Mouse (Mus musculus): ENCODE measurements around the gene Rragc.

Gene Rragc

DNA sequence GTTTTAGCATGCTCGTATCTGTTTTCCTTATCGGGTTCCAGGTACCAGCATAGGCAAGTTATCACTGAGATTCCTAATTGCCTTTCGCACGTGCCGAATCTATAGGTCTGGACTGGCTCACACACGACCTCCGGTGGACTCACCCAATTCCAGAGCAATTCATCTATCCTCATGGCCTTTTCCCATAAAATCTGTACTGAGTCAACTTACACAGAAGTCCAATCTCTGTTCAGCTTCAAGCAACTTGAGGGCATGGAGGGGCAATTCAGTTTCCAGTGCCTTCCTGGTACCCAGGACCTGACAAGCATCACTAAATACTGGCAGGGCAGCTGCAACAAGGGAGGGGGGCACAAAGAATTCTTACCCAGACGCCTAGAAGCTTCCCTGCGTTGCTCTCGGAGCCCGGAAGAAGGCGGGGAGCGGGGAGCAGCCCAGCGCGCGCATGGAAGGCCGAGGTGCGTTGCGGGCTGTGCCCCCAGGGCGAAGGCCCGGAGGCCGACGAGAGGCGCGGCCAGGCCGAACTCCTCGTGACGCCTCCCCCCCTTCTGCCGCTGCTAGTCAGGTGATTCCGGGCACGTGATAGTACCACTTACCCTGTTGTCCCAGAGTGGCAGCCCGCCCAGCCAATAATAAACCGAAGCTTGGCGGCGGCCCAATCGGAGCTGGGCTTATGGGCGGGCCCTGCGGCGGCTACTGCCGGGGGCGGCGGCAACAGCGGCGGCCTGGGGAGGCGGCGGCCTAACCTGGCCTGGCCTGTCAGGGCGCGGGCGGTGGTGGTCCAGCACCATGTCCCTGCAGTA lies at the start of gene Rragc:
TSS of gene Rragc (plus strand) at position 699 of the 800 bp plus-strand sequence.
- peak; percentile 97 for DNase-seq (ENCODE audit: low read depth)

DNA sequence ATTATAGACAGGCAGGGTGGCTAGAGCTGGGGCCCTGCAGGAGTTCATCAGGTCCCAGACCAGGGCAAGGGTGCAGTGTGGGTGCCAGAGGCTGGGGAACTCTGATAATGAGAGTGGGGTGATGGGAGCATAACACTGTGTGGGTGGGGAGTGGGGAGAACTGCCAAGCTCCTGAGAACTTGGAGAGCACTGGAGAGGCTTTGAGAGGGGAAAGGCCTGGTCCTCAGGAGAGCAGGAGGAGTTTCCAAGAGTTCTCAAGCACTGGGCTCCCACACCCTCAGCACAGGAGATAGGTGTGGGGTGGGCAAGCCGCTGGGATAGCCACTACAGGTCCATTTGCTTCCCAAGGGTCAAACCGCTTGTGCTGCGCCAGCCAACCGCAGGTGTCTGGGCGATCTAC lies 23.5 kb upstream of the Rragc start:
- no peak for DNase-seq (ENCODE audit: low read depth)

DNA sequence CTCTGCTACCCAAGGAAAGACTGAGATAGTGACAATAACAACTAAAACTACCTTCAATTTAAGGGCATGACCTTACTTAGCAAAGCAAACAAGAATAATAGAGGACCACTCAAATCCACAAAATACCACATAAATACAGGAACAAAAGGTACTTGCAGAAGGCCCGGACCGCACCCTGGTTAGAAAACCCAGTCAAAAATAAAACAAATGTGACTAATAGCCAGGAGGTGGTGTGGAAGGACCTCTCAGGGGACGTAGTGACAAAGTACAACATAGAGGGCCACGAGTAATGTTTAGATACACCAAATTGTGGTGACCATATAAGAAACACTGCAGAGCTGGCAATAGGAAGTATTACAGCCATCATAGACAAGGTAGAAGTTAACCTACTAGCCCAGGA lies 23.0 kb upstream of the Rragc start:
- no peak for DNase-seq (ENCODE audit: low read depth)

DNA sequence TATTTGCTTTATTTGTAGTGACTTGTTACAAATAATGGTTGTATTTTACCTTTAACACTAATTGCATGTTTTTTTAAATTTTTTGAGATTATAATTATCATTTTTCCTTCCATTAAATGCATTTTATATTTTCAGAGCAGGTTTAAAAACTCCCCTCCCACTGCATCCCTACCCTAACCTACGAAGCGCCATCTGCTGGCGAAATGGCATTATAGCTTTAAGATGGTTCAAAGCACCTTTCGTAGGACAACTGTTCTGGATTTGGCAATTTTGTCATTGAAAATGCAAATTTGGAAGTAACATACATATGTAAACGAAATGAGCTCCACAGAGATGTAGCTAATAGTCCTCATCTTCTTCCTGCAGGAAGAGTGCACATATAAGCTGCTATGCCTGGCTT lies 18.6 kb upstream of the Rragc start:
- peak; percentile 76 for DNase-seq (ENCODE audit: low read depth)

DNA sequence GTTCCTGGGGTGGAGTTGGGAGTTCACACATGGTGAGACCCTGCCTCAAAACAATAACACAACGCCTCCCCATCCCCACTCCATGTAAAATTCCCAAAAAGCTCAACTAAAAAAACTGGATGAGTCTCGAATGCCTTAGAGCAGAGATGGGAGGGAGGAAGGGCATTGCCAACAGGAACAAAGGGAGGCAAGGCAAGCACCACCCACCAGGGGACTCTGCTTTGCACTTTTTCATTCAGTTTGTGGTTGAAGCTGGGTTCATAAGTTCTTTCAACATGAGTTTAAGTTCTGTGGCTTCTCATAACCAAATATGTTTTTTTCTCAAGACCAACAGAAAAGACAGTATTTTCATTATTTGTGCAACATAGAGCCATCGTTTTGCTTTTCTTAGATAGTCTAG lies 13.8 kb upstream of the Rragc start:
- DNase-seq (ENCODE audit: low read depth), result no peak

DNA sequence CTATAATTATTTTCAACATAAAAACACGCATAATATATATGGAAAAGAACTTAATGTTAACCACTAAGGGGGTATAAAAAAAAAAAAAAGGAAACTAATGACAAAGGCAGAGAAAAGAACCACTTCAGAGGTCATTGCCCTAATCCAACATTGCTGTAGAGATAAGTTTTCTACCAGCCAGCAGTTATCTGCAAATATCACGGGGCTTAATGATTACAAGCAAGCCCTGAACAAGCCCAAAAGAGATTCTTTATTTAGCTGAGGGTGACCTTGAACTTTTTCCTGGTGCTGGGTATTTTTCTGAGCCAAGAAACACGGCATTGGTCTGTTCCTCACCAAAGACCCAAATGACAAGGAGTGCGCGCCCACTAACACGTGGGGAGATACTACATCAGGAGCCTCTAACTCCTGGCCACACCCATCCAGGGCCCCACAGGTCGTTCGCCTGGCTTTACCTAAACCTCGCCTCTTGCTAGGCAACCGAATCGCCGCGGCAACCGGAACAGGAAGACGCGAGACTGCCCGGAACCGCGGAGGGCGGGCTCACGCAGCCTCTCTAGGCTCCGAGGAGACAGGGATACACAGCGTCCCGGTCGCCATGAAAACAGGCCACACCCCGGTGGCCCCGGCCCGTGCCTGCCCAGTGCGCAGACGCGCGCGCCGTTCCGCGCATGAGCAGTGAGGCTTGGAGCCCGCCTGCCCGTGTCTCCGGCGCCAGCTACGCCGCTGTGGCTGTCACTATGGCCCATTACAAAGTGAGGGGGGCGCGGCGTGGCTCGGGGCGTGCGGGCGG lies 12.7 kb upstream of the Rragc start, which contains the start of gene Mycbp:
TSS of gene Mycbp (plus strand) at position 500 of the 793 bp plus-strand sequence.
- peak; percentile 100 for DNase-seq (ENCODE audit: low read depth)

DNA sequence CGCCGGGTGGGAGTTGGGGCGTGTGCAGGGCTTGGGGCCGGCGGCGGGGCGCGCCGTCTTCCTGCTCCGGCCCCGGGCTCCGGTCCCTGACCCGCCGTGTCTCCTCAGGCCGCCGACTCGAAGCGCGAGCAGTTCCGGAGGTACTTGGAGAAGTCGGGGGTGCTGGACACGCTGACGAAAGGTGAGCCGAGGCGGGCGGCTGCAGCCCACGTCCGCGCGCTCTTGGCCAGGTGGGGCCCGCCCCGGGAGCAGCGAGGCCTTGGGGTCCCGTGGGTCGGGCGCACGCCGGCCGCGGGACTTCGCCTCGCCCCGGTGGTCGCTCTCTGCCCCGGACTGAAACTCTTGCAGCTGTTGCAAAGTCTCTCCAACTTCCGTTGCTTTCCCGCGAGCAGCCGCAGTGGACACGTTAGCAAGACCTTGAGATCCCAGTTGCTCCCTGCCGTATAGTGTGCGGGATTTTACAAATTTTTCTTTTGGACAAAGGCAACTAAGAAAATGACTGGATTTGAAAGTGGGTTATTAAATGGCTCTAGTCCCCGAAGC lies 12.0 kb upstream of the Rragc start:
- peak; percentile 26 for DNase-seq (ENCODE audit: low read depth)

DNA sequence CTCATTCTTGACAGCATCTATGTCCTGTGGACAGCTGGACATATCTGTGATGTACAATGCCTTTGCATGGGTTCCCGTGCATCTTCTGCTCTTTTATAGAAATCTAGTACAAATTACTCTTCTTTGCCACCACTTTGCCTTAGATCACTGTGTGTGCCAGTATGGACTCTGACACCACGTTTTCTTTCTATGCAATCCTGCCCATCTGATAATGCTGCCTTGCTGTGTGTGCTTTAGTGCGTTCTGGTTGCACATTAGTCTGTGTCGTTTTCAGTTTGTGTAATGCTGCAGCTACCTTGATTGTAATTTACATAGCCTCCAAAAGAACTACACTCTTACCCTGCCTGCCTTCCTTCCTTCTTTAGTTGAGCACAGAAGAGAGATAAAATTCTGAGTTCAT lies 5.7 kb upstream of the Rragc start:
- DNase-seq (ENCODE audit: low read depth), result no peak

DNA sequence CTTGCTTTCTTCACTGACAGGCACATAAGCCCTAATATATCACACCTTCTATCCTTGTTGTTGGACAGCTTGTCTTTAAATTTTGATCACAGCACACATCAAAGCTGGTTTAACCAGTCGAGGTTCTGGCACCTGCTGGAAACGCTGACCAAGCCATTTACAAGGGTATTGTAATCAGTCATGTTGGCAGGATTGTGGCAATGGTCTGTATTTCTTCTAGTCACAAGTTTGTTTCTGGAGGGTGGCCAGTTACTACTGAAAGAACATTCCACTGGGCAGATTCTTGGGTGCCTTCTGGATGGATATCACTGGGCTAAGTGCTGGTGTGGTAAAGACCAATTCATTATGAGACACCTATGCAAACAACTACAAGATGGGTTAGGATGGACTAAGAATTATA lies 4.8 kb upstream of the Rragc start:
- DNase-seq (ENCODE audit: low read depth), result no peak

DNA sequence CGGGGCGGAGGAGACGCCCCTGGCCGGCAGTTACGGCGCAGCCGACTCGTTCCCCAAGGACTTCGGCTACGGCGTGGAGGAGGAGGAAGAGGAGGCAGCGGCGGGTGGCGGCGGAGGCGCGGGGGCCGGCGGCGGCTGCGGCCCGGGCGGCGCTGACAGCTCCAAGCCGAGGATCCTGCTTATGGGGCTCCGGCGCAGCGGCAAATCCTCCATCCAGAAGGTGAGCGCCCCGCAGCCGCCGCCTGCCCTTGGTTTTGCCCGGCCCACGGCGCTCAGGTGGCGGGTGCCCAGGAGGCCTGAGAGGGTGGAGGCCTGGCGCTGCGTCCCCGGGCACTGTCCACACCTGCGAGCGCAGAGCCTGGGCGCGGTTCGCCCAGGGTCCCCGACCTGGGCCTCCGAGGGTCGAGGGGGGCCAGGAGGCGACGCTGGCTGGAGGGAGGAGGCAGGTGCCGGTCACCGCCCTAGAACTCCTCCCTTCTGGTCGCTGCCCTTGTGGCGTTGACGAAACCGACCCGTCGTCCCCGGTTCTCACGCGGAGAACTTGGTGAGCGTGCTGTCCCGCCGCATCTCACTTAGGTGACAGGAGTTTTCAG lies 398 bp downstream of the Rragc start, which contains the start of gene 4930535I16Rik:
TSS of gene 4930535I16Rik (minus strand) at position 475 of the 593 bp plus-strand sequence.
- DNase-seq (ENCODE audit: low read depth), result no peak

DNA sequence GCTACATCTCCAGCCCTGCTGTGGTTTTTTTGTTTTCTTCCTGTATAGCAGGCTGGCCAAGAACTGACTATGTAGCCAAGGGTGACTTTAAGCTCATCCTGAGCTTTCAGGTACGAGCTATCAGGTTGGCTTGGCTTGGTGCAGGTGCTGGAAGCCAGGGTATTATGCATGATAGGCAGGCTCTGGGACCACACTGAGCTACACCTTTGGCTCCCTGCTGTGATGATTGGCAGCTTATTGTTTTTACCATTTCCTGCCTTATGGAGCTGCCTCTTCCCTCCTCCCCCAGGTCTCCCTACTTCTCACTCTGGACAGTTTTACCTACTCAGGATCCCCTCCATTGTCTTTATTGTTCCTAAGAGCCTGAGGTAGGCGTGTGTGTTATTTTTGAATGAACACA lies 1.6 kb downstream of the Rragc start:
- no peak for DNase-seq (ENCODE audit: low read depth)

DNA sequence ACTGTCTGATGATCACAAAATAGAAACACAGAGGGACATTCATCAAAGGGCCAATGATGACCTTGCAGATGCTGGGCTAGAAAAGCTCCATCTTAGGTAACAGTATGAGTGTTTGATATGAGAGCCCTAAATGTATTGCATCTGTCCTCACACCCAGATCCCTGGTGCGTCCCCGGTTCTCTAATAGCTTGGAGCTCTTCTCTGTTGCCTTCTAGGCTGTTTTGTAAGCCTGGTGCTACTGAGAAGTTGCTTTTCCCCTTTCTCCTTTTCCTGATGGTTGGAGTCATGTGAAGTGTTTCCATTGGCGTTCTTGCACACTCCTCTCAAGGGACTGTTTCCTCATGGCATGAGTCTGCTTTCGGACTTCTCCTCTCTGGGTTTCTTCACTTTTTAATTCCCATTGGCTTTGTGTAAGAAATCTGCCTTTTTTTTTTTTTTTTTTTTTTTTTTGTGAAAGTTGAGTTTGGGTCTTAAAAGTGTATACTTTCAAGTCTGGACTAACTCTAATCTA lies 3.9 kb downstream of the Rragc start:
- no peak for DNase-seq (ENCODE audit: low read depth)

DNA sequence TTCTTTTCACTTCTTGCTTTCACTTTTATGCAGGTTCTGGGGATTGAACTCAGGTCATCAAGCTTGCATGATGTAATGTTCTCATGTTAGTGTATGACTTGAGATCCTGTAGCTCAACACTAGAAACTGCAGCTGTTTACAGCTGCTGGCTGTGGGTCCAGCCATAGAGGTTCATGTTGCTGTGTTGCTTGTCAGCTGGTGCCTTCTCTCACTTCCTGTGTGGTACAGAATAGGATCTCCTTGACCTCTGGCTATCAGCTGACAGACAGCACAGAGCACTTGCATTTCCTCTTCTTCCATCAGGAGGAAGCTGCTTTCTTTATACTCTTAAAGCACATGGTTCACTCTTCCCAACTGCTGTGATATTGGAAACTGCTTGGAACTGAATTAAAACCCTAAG lies 10.7 kb downstream of the Rragc start:
- no peak for DNase-seq (ENCODE audit: low read depth)

DNA sequence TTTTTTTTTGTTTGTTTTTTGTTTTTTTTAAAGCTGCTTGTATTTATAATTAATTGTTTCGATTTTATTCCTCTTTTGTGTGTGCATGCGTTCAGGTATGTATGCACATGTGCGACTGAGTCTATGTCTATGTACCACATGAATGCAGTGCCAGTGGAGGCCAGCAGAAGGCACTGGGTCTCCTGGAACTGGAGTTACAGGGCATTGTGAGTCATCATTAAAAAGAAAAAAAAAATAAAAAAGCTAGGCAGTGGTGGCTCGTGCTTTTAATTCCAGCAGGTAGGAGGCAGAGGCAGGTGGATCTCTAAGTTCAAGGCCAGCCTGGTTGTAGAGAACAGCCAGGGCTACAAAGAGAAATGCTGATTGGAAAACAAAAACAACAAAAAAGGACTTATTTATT lies 12.7 kb downstream of the Rragc start:
- DNase-seq (ENCODE audit: low read depth), result no peak

DNA sequence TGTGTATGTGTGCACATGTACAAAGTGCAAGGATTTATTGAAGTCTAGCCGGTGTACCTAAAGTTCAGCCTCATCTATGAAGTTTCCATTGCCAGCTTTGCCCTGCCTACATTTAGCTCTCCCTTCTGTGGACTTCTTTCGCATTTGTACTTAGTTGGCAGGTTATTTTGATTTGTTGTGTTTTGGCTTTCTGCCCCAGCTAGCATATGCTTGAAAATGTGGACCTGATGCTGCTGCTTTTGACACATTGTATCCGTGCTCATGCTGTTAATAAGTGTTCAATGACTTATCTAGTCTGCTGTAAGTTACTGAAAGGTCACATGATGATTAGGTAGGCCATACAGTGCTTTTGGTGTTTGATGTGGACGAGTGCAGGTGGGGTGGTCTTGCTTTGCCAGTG lies 17.1 kb downstream of the Rragc start:
- DNase-seq (ENCODE audit: low read depth), result no peak

DNA sequence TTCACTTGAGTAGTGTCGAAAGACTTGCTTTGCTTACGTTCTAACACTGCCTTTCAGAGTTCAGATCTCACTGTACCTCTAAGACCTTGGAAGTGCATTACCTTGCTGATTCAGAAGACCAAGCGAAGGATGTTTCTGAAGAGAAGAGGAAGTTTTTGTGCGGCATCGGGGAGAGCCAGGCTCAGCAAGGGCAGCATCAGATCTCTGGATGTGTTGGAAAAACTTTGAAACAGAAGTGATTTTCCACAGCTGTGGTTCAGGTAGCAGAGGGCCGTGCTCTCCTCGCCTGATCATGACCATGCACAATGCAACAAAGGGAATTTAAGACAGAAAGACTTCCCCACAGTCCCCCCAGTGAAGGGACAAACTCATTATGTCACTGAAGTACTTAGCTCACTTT lies 18.8 kb downstream of the Rragc start:
- no peak for DNase-seq (ENCODE audit: low read depth)

DNA sequence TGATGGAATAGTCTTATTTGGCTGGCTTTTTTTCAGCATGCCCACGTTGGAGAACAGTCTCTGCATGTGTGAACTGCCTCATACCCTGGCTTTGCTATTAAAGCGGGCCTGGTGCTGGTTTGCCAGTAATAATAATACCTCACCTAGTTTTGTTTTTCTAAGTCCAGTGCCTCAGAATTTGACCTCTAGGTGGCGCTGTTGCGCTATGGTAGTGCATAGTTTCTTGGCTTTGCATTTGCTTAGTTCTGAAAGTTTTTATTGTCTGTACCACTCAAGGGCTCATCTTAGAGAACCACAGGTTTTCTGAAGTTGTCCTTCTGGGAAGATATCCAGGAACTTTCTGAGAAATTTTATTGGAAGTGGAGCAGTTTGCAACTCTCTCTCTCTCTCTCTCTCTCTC lies 22.6 kb downstream of the Rragc start:
- DNase-seq (ENCODE audit: low read depth), result peak; percentile 87

DNA sequence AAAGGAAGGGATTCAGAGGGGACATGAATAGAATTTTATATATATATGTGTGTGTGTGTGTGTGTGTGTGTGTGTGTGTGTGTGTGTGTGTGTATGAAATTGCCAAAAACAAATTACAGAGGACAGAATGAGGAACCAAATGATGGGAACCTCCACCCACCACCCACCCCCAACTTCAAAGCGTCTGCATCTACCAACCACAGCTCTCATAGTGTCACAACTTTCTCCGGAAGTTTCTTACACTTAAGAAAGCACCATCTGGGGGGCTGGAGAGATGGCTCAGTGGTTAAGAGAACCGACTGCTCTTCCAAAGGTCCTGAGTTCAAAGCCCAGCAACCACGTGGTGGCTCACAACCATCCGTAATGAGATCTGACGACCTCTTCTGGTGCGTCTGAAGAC lies 23.6 kb downstream of the Rragc start:
- peak; percentile 42 for DNase-seq (ENCODE audit: low read depth)

DNA sequence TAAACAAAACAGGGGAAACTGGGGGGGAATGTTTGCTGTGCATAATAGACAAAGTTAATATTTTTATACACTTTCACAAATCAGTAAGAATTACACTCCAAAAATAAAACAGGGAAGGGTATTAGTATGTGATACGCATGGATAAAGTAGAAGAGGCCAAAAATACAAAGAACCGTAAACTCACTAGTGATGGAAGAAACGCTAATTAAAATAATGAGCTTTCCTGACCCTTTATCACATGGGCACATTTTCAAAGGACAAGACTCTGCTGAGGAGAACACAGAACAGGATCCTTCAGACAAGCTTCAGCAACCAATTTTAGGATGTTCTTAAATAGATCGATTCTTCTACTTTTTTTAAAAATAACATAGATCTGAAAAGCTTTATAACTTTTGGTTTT lies 29.5 kb downstream of the Rragc start:
- no peak for DNase-seq (ENCODE audit: low read depth)

DNA sequence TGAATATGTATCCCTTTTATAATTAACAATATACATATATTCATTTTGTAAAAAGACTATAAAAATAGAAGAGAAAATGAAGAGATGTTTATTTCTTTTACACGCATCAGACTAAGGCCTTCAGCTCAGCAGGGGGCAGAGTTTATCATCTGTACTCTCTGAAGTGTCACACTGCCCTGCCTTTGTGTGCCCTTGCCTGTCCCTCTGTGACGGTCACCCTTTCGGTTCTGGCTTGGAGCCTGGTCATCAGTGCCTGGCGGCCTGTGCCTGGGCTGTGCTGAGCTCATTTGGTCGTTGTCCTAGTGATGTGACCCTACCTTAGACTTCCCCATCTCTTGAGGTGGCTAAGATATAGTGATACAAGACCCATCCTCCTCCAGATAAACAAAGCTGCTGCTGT lies 29.9 kb downstream of the Rragc start:
- no peak for DNase-seq (ENCODE audit: low read depth)

DNA sequence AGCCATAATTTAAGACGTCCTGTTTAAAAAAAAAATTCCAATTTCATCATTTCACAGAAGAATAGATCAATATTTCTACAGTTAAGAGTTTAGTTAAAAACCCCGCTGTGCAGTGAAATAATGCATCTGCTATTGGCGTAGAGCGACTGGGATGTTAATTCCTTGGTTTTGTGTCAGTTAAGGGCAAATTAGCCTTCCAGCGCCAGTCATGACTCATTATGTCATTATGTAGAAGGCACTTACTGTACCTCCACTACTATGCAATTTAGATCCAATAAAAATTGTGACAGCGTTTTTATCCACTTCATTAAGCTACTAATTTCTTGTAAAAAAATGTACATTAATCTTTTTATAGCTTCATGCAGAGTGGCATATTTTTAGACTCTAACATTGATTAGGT lies 31.7 kb downstream of the Rragc start:
- DNase-seq (ENCODE audit: low read depth), result no peak

DNA sequence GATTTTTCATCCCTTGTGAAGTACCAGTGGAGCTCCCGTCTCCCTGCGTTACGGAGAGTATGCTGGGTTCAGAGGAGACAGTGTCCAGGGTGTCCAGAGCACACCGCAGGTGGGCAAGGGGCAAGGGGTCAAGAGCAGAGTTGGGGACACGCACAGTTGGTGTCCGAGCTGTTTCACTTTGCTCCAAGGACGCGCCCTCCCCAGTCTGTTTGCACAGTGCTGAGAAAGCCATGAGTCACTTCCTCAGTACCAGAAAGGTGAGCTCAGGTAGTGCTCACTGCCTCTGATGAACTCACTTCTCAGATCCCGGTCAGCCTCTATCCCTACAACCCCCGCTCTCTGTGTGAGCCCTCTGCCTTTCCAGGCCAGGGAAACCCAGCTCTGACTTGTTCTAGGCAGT lies 32.4 kb downstream of the Rragc start:
- DNase-seq (ENCODE audit: low read depth), result no peak
